Mouse (Mus musculus): Measurements from ENCODE around the gene Evi5. TPM values are rescaled to one million over a fixed set of nuclear protein-coding genes. Genes with fewer than 3 reads are reported as not detected.

The Evi5 gene
- polyA plus RNA-seq, 1 experiment from 2014 or later: 85.2 TPM

DNA sequence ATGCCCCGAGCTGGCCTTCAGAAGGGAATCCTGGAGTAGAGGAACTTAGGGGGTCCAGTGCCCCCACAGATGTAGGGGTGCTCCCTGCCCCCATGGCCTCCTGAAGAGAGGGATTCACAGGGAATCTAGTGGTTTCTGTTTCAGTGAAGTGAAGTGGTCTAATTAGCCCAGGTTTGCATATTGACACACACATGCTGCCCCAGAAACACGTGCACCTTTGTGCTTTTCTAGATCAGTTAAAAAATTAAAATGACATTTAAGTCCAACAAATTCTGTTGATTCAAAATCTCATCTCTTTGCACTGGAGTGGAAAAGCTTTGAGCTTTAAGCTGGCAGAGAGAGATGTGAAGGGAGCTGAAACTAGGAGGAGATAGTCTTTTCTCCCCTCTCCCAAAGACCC, 143.1 kb downstream of the Evi5 start:
- Histone ChIP-seq H3K9me3 (no peaks in the 10 kb centered on the region), H3K36me3 (no peaks in the 10 kb centered on the region), H3K27ac (no peak overlapping the region), H3K4me3 (no peak overlapping the region), H3K9ac (no peak overlapping the region), H3K4me1 (no peaks in the 10 kb centered on the region), H3K27me3 (peaks cover 29% of the 10 kb centered on the region), H3K4me2 (replicated peaks) (no peak overlapping the region)
- ATAC-seq (ENCODE audit: insufficient number of reproducible peaks, insufficient read depth, low FRiP score, low TSS enrichment): no peak
- WGBS: 23% methylated on average over 2 of the region's 2 CpGs

DNA sequence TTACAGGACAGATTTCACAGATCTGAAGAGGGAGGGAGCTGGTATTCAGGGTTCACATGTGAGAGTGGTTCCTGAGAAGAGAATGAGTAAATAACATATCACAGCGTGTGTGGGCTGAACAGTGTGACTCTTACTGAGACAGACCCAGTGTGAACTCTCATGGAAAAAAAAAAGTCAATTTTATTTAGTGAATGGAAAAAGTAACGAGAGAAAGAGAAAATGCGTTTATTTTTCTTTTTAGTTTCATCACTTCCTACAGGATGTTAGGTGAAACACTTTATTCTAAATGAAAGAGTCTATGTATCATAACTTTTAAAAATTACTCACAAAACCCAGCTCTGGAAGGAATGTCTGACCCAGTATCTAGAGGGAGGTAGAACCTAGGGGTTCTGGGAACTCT, 143.5 kb downstream of the Evi5 start:
- H3K27me3 ChIP-seq: peaks cover 32% of the 10 kb centered on the region
- WGBS: 56% methylated on average over 3 of the region's 3 CpGs
- no peak overlapping the region for H3K4me3 ChIP-seq
- peaks cover 4% of the 10 kb centered on the region for H3K4me1 ChIP-seq
- H3K36me3 ChIP-seq: no peaks in the 10 kb centered on the region
- no peak for ATAC-seq (ENCODE audit: insufficient number of reproducible peaks, insufficient read depth, low FRiP score, low TSS enrichment)
- no peak overlapping the region for H3K9ac ChIP-seq
- no peak overlapping the region for H3K27ac ChIP-seq
- no peaks in the 10 kb centered on the region for H3K9me3 ChIP-seq
- H3K4me2 ChIP-seq (replicated peaks): no peak overlapping the region

DNA sequence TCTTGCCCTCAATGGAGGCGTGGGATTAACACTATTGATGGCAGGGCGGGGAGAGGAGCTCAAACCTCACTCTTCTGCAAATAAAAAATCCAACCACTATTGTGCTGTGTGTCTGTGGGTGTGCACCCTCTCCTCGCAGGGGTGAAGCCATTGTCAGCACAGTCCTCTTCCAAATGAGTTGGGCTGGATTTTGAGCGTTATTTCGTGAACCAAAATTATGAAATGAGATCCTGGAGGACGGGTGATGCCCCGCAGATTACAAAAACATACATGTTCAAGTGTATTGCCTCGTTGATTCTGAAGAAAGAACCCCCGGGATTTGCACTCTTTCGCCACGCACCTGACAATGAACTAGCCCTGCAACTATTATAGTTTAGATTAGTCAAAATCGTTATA, 147.9 kb downstream of the Evi5 start:
- peaks cover 74% of the 10 kb centered on the region for H3K27me3 ChIP-seq
- no peaks in the 10 kb centered on the region for H3K36me3 ChIP-seq
- no peaks in the 10 kb centered on the region for H3K9me3 ChIP-seq
- 15% methylated on average over 12 of the region's 12 CpGs for WGBS
- peak overlapping the region; percentile 28 for H3K4me3 ChIP-seq
- H3K9ac ChIP-seq: no peak overlapping the region
- peaks cover 36% of the 10 kb centered on the region for H3K4me1 ChIP-seq
- no peak overlapping the region for H3K27ac ChIP-seq
- peak overlapping the region; percentile 45 for H3K4me2 ChIP-seq (replicated peaks)
- ATAC-seq (ENCODE audit: insufficient number of reproducible peaks, insufficient read depth, low FRiP score, low TSS enrichment): no peak

DNA sequence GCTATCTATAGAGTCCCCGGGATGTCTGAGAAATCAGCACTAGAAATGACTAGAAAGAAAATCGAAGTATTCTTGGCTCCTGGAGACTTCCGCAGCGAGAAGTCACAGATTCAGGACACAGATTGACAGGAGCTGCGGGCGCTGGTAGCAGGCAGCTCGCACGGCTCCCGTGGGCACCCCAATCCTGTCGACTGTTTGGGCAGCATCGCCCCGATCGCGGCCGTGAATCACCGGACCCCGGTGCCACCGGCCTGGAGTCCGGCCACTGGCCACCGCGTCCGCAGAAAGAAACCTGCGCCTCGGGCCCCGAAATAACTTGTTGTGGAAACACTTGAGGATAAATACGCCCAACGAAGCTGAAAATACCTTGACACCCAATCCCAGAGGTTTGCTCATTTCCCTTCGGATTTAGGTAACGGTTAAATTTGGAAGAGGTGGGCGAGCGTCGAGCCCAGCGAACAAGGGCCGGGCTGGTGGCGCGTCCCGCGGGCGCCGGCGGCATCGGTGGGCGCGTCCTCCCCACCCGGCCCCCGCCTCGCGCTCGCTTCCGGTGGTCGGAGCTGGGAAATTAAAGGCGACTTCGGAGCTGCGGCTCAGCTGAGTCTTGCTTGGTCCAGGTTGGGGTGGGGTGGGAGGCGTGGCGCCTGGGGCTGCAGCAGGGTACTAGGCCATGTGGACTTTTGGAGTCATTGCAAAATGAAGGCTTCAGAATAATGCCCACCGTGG, 148.5 kb downstream of the Evi5 start:
- Histone ChIP-seq H3K27me3 (peaks cover 77% of the 10 kb centered on the region), H3K4me2 (replicated peaks) (peak overlapping the region; percentile 45), H3K9me3 (no peaks in the 10 kb centered on the region), H3K9ac (no peak overlapping the region), H3K36me3 (no peaks in the 10 kb centered on the region), H3K4me3 (peak overlapping the region; percentile 28), H3K27ac (no peak overlapping the region), H3K4me1 (peaks cover 40% of the 10 kb centered on the region)
- ATAC-seq (ENCODE audit: insufficient number of reproducible peaks, insufficient read depth, low FRiP score, low TSS enrichment): no peak
- under 1% methylated on average over 57 of the region's 57 CpGs for WGBS

DNA sequence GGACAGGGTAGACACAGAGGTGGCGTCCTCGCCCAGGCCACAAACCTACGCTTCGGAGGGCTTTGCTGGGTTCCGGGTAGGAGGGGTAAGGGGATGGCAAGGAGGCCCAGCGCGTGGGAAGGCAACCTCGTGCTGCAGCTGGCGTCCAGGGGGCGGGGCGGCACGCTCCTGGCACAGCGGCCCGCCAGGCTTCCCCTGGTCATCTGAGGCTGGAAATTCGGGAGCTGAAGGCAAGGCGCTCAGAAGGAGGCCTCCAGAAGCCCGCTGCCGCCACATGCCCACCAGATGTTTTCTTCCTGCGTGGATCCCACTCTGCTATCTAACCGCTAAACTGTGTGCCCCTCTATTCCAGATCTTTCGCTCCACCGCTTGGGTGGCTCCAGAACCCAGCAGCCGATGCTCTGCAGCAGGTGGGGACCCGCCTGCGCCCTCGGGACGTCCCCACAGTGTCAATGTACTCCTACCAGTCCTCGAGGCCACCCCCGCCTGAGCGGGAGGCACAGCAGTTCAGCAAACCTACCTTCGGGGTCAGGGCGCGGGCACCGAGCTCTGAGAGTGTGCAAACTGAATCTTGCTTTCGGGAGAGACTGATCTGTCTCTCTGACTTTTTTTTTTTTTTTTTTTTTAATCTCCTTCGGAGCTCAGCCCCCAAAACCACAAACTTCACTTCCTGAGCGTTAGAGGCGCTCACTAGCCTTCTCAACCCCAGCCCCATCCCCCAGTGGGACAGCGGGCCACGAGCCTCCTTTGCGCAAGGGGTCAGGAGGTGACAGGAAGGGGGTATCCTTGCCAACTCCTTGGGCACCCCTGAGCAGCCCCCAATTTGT, 149.3 kb downstream of the Evi5 start, which contains the start of gene Gfi1:
Gene Gfi1 (minus strand): TSS at position 602 of the 827 bp plus-strand sequence.
- Histone ChIP-seq H3K4me3 (peak within 1 kb of the TSS; percentile 28), H3K4me1 (peaks cover 48% of the 10 kb centered on the region), H3K9ac (0 out of 2 replicates have a peak within 1 kb of the TSS, but pooled peaks have one; percentile 8), H3K27ac (no peak within 1 kb of the TSS), H3K9me3 (no peaks in the 10 kb centered on the region), H3K27me3 (peaks cover 82% of the 10 kb centered on the region), H3K4me2 (replicated peaks) (peak within 1 kb of the TSS; percentile 45), H3K36me3 (no peaks in the 10 kb centered on the region)
- under 1% methylated on average over 41 of the region's 41 CpGs for WGBS
- ATAC-seq (ENCODE audit: insufficient number of reproducible peaks, insufficient read depth, low FRiP score, low TSS enrichment): no peak

DNA sequence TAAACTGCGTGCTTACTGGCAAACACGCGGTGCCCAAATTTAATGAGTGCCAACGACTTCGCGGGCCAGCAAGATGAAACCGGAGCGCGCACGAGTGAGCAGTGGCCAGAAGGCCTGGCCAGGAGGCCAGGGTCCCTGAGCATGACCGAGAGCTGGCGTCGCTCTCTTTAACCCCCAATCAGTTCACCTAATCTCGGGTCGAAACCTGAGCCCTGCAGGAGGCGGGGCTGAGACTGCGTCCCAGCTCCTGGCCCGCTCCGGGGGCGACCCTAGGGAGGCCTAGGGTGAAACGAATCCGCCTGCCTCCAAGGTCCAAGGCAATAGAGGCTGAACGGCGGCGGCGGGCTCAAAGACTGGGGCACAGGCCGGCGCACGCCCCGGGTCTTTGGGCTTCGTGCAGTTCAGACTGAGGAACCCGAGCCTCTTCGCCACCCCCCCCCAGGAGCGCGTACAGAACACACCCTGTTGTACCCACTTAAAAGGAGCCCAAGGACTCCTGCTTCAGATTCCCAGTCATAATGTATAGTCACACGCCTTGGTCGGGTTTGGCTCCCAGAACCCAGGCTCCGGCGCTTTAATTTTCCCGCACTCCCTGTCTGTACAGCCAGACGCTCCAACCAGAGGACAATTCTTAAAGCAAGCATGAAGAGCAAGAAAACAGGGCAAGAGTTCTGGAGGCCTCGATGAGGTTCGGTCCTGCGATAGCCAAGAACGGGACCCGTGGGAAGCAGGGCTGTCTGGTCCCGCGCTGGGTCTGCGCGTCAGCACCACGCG, 150.1 kb downstream of the Evi5 start:
- Histone ChIP-seq H3K36me3 (no peaks in the 10 kb centered on the region), H3K9ac (0 out of 2 replicates have a peak overlapping the region, but pooled peaks have one; percentile 8), H3K4me2 (replicated peaks) (peak overlapping the region; percentile 43), H3K27ac (no peak overlapping the region), H3K9me3 (no peaks in the 10 kb centered on the region), H3K27me3 (peaks cover 87% of the 10 kb centered on the region), H3K4me3 (peak overlapping the region; percentile 20), H3K4me1 (peaks cover 48% of the 10 kb centered on the region)
- WGBS: under 1% methylated on average over 52 of the region's 52 CpGs
- ATAC-seq (ENCODE audit: insufficient number of reproducible peaks, insufficient read depth, low FRiP score, low TSS enrichment): no peak; the same call in 1 of the 2 replicates

DNA sequence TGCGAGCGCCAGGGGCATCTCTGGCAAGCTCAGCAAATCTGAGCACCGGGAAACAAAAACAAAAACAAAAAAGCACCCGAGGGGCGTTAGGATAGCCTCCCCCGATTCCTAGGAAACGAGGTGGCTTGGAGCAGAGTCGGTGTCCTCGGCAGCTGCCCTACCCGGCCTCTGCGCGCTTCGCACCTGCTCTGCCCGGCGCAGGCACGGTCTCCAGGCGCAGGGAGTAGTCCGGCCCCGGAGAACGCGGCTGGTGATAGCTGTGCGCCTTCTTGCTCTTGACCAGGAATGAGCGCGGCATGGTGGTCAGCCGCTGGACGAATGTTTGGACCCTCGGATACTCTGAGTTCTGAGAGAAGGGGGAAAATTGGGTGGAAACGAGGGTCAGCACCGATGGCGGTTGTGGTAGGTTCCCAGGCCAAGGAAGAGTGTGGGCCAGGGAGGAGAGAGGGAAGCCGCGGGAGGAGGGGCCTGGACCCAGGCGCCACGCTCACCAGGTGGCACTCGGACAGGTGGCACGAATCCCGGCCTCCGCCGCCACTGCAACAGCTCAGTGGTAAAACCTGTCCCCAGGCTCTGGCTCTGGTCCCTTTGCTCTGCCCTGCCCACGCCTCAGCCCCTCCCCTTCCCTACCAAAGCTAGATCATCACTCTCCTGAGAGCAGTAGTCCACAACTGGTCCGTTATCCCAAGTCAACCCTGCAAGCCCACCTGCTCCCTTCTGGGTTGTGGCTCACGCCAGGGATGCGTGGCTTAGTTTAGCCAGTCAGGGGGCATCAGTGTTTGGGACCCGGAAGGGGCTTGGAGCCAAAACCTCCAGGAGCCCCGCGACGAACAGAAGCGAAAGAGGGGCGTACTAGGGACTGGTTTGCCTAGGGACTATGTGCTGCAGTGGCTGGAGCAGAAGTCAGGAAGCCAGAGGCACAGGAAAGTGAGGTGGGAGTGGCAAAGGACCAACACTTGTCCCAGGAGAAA, 151.1 kb downstream of the Evi5 start:
- Histone ChIP-seq H3K4me1 (peaks cover 48% of the 10 kb centered on the region), H3K36me3 (no peaks in the 10 kb centered on the region), H3K27me3 (peaks cover 95% of the 10 kb centered on the region), H3K4me3 (peak overlapping the region; percentile 28), H3K9ac (no peak overlapping the region), H3K27ac (no peak overlapping the region), H3K4me2 (replicated peaks) (peak overlapping the region; percentile 43), H3K9me3 (no peaks in the 10 kb centered on the region)
- 0 out of 2 replicates have a peak, but pooled peaks have one; percentile 24 for ATAC-seq (ENCODE audit: insufficient number of reproducible peaks, insufficient read depth, low FRiP score, low TSS enrichment)
- 2% methylated on average over 48 of the region's 49 CpGs for WGBS

DNA sequence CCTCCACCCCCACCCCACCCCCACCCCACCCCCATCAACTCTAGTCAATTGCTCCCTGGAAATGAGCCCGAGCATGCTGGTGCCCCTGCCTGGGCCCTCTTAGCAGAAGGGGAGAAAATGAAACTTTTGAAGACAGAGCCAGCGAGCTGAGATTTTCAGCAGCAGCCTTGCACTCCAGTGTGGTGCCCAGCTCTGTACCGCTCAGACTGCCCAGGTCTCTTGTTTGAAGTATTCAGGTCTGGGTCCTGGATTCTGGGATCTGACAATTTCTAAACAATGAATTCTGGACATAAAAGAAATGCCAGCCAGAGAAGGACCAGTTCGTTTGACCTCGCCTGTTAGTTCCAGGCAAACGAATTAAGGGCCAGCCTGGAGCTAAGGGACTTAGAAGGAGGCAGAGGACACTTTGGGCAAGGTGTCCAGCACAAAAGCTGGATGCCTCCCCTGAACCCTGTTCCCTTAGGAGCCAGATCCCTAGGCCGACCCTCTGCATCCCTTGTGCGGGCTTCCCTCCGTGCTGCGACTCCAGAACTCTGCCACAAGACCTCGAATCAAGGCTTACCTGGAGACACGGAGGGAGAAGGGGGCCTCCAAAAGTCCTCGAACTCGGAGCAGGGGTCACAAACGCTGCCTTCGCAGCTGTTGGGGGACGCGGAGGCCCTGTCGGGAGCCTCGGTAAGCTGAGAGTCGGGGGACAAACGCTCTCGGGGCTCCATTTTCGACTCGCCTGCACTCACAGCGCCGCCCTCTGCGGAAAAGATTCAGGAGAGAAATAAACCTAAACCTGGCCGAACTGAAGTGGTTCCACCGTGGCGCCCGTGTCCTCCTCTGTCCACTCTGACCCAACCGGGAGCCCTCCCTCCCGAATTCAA, 152.0 kb downstream of the Evi5 start:
- H3K9me3 ChIP-seq: no peaks in the 10 kb centered on the region
- peak overlapping the region; percentile 43 for H3K4me2 ChIP-seq (replicated peaks)
- H3K4me1 ChIP-seq: peaks cover 48% of the 10 kb centered on the region
- no peak overlapping the region for H3K9ac ChIP-seq
- H3K27ac ChIP-seq: no peak overlapping the region
- H3K27me3 ChIP-seq: peaks cover 92% of the 10 kb centered on the region
- 1% methylated on average over 34 of the region's 34 CpGs for WGBS
- no peaks in the 10 kb centered on the region for H3K36me3 ChIP-seq
- H3K4me3 ChIP-seq: peak overlapping the region; percentile 28
- ATAC-seq (ENCODE audit: insufficient number of reproducible peaks, insufficient read depth, low FRiP score, low TSS enrichment): no peak

DNA sequence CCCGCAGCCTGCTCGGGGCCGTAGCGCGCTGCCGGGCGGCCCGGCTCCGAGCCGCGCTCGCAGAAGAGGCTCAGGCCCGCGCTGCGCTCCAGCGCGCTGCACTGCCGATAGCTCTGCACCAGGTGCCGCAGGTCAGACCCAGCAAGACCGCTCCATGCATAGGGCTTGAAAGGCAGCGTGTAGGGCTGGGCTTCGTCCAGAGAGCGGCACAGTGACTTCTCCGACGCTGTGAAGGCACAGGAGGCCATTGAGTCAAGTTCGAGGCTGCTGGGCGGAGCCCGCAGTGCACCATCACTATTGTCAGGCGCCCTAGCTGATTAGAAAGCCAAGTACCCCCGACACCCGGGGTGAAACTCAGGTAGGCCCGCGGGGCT, 153.3 kb downstream of the Evi5 start:
- 2% methylated on average over 33 of the region's 33 CpGs for WGBS
- Histone ChIP-seq H3K36me3 (no peaks in the 10 kb centered on the region), H3K9ac (peak overlapping the region; percentile 21), H3K4me1 (peaks cover 46% of the 10 kb centered on the region), H3K27ac (no peak overlapping the region), H3K4me3 (peak overlapping the region; percentile 35), H3K27me3 (peaks cover 95% of the 10 kb centered on the region), H3K4me2 (replicated peaks) (peak overlapping the region; percentile 62), H3K9me3 (no peaks in the 10 kb centered on the region)
- no peak for ATAC-seq (ENCODE audit: insufficient number of reproducible peaks, insufficient read depth, low FRiP score, low TSS enrichment)

DNA sequence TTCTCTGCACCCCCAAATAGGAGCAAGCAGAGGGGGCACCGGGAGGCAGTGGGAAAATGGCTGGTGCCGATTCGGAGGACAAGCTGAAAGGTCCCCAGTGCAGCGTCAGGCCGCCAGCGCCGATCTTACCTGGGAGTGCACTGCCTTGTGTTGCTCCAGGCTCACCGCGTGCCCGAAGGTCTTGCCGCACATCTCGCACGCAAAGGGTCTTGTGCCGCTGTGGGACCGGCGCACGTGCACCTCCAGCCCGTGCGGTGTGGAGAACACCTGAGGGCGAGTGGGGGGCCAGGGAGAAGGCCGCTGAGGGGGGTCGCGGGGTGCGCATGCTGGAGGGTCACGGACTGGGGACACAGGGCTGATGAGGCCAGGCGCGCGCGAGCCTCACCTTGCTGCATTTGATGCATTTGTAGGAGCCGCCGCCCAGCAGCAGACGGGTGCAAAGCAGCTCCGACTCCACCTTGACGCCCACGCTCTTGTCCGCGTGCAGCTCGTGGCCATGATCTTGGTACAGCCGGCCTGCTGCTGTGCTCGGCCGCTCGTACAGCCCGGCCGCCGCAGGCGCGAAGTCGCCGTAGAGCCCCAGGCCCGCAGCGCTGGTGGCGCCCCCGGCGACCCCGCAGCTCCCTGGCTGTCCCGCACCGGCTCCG, 153.8 kb downstream of the Evi5 start:
- ATAC-seq (ENCODE audit: insufficient number of reproducible peaks, insufficient read depth, low FRiP score, low TSS enrichment): no peak
- H3K9ac ChIP-seq: peak overlapping the region; percentile 21
- H3K27ac ChIP-seq: no peak overlapping the region

More for the DNA sequence above, 153.8 kb downstream of the Evi5 start:
- peaks cover 40% of the 10 kb centered on the region for H3K4me1 ChIP-seq
- H3K4me3 ChIP-seq: peak overlapping the region; percentile 35
- WGBS: under 1% methylated on average over 58 of the region's 58 CpGs
- peaks cover 94% of the 10 kb centered on the region for H3K27me3 ChIP-seq
- H3K9me3 ChIP-seq: no peaks in the 10 kb centered on the region
- no peaks in the 10 kb centered on the region for H3K36me3 ChIP-seq
- peak overlapping the region; percentile 62 for H3K4me2 ChIP-seq (replicated peaks)

Measured in embryonic facial prominence, embryonic 12.5 days (tissue).